Mouse (Mus musculus): ENCODE results near the gene Il12rb1. TPM values are rescaled to one million over a fixed set of nuclear protein-coding genes. Genes with fewer than 3 reads are reported as not detected.

Il12rb1 gene
- total and polyA plus RNA-seq, 2 experiments from 2014 or later: not detected

DNA sequence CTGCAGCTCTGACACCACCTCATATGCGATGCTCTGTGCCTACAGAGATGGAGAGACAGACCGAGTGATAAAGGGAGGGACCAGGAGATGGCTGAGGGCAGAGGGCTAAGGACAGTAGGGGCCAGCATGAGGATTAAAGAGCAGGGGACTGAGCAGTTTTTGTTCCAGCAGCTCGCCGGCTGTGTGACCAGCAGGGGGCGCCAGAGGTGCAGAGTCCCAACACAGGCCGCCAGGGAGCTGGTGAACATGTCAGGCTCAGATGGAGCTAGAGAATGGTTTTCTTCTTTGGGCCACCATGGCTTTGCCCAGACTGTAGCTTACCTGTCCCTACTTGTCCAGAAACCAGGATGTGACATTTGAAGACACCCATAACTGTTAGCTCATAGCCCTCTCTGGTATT lies 36.3 kb downstream of the Il12rb1 start:
- no peak overlapping the region for H3K4me2 ChIP-seq (ENCODE audit: low read depth, low read length)
- ATAC-seq (no peak), DNase-seq (ENCODE audit: low spot score) (peak; percentile 88)
- WGBS: 3% methylated on average over 6 of the region's 6 CpGs
- H3K27me3 ChIP-seq (ENCODE audit: insufficient read depth, low read length): no peaks in the 10 kb centered on the region
- no peaks in the 10 kb centered on the region for H3K9me3 ChIP-seq (ENCODE audit: low read length)
- no peak overlapping the region for H3K9ac ChIP-seq (replicated peaks; ENCODE audit: low read length)
- no peak overlapping the region for H3K27ac ChIP-seq
- H3K4me3 ChIP-seq (ENCODE audit: low read length): no peak overlapping the region
- TF ChIP-seq CTCF (IDR thresholded peaks at IDR 0.05; ENCODE audit: low read depth): peak; percentile 99
- no peaks in the 10 kb centered on the region for H3K4me1 ChIP-seq (ENCODE audit: insufficient read depth, low read length)
- no peaks in the 10 kb centered on the region for H3K36me3 ChIP-seq (ENCODE audit: insufficient read depth, low read length)

DNA sequence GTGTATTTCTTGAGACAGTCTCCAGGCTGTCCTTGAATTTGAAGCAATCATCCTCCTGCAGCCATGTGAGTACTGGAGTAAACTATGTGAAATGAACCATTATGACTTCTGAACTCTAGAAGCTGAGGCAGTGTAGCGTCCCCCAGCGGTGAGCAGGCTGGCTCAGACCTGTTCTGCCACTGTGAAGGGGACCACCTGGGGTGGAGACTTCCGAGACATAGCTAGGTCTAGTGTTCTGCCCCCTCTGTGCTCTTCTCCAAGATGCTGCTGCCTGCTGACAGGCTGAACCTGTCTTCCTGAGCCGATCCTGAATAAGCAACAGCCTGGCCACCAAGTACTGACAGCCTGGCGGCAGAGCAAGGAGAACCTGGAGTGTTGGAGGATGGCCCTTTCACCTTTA lies 36.9 kb downstream of the Il12rb1 start:
- H3K4me3 ChIP-seq (ENCODE audit: low read length): no peak overlapping the region
- ATAC-seq (no peak), DNase-seq (ENCODE audit: low spot score) (no peak)
- H3K9me3 ChIP-seq (ENCODE audit: low read length): no peaks in the 10 kb centered on the region
- 43% methylated on average over 5 of the region's 5 CpGs for WGBS
- no peak overlapping the region for H3K27ac ChIP-seq
- no peak overlapping the region for H3K4me2 ChIP-seq (ENCODE audit: low read depth, low read length)
- no peak overlapping the region for H3K9ac ChIP-seq (replicated peaks; ENCODE audit: low read length)
- H3K36me3 ChIP-seq (ENCODE audit: insufficient read depth, low read length): no peaks in the 10 kb centered on the region
- H3K27me3 ChIP-seq (ENCODE audit: insufficient read depth, low read length): no peaks in the 10 kb centered on the region
- no peaks in the 10 kb centered on the region for H3K4me1 ChIP-seq (ENCODE audit: insufficient read depth, low read length)
- TF ChIP-seq CTCF (IDR thresholded peaks at IDR 0.05; ENCODE audit: low read depth): 0 out of 2 replicates have a peak, but pooled peaks have one; percentile 17

DNA sequence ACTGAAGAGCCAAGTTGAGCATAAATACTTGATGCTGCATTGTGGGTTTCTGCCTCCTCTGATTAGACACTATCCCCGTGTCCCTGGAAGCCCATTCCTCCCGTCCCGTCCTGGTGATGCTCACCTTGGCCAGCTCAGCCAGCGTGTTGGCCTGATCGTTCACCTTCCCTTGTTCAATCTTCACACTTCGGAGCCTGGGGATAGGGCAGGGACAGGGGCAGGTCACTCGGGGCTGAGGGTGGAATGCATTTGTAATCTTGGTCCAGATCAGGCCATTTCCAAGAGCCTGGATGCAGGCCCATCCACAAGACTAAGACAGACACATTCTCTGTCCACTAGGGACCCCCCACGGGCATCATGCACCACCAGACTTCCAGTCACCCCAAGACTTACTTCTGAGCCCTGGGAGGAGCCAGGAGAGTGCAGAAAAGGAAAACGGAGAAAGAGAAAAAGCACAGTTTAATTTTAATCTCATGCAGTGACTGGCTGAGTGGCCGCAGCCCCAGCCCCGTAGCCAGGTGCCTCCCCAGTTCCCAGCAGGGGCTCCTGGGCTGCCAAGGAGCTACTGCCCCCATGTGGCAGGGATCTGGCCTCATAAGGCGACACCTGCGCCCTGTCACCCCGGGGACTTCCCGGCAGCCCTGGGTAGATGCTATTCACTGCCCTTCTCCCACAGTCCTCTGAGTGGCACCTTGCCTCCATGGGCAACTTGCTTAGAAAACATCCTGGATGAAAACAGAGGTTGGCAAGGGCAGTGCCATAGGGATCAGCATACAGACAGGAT lies 38.3 kb downstream of the Il12rb1 start:
- Histone ChIP-seq H3K4me1 (ENCODE audit: insufficient read depth, low read length) (no peaks in the 10 kb centered on the region), H3K36me3 (ENCODE audit: insufficient read depth, low read length) (no peaks in the 10 kb centered on the region), H3K4me2 (ENCODE audit: low read depth, low read length) (no peak overlapping the region), H3K27ac (no peak overlapping the region), H3K27me3 (ENCODE audit: insufficient read depth, low read length) (no peaks in the 10 kb centered on the region), H3K4me3 (ENCODE audit: low read length) (no peak overlapping the region), H3K9me3 (ENCODE audit: low read length) (no peaks in the 10 kb centered on the region), H3K9ac (replicated peaks; ENCODE audit: low read length) (no peak overlapping the region)
- TF ChIP-seq CTCF (IDR thresholded peaks at IDR 0.05; ENCODE audit: low read depth): peak; percentile 19; the same call in 1 of the 2 replicates
- 57% methylated on average over 15 of the region's 15 CpGs for WGBS
- ATAC-seq (no peak), DNase-seq (ENCODE audit: low spot score) (no peak)

DNA sequence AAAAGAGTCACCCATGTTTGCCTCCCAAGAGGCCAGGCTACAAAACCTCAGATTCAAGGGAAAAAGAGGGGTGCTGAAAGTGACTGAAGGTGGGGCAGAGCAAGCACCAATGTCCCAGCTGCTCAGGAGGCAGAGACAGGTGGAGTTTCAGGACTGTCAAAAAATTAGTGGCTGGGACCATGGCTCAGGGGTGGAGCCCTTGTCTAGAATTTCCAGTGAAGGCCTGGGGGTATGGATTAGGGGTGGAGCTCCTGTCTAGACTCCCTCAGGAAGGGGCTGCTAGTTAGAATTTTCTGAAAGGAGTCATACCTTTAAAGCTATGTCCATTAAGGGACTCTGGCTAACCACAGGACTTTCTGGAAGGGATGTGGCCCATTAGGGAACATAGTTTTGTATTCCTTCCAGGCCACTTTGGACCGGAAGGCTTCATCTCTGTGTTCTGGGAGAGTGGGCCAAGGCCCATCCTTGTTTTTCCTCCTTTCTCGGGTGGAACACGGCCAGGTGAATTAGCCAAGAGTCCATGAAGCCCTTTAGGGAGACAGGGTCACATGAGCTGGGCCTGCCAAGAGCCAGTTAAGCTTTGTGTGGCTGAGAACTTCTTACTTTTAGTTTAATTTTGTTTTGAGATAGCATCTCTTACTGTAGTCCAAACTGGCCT lies 41.2 kb downstream of the Il12rb1 start:
- Histone ChIP-seq H3K4me1 (ENCODE audit: insufficient read depth, low read length) (no peaks in the 10 kb centered on the region), H3K9ac (replicated peaks; ENCODE audit: low read length) (no peak overlapping the region), H3K36me3 (ENCODE audit: insufficient read depth, low read length) (no peaks in the 10 kb centered on the region), H3K27ac (no peak overlapping the region), H3K27me3 (ENCODE audit: insufficient read depth, low read length) (no peaks in the 10 kb centered on the region), H3K4me2 (ENCODE audit: low read depth, low read length) (no peak overlapping the region), H3K9me3 (ENCODE audit: low read length) (no peaks in the 10 kb centered on the region), H3K4me3 (ENCODE audit: low read length) (no peak overlapping the region)
- ATAC-seq: no peak
- no peak for TF ChIP-seq CTCF (IDR thresholded peaks at IDR 0.05; ENCODE audit: low read depth)
- WGBS: 78% methylated on average over 3 of the region's 3 CpGs
- DNase-seq (ENCODE audit: low spot score): no peak

DNA sequence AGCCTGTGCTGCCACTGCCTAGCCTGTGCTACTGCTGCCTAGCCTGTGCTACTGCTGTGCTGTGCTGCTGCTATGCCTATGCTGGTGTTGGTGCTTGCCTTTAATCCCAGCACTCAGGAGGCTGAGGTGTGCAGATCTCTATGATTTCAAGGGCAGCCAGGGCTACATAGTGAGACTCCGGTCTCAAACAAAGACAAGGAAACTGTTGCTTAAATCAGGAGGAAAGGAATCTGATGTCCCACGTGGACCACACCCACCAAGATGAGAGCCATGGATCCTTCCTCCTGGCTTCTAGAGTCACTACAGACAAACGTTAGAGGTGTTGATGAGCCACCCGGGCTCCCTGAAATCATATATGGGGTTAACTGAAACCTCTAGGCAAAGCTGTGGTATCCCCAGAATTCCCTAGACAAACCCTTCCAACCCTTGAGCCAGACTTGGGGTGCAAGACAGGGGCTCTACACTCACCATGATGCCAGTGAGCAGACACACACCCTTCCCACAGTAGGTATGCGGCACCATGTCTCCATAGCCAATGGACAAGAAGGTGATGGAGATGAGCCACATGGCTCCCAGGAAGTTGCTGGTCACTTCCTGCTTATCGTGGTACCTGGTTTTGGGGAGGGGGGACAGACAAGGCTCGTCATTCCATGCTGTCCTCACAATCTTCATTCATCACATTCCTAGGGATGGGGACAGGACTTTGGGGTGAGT lies 42.0 kb downstream of the Il12rb1 start:
- Histone ChIP-seq H3K9ac (replicated peaks; ENCODE audit: low read length) (no peak overlapping the region), H3K4me1 (ENCODE audit: insufficient read depth, low read length) (no peaks in the 10 kb centered on the region), H3K27ac (no peak overlapping the region), H3K27me3 (ENCODE audit: insufficient read depth, low read length) (no peaks in the 10 kb centered on the region), H3K9me3 (ENCODE audit: low read length) (no peaks in the 10 kb centered on the region), H3K4me2 (ENCODE audit: low read depth, low read length) (no peak overlapping the region), H3K4me3 (ENCODE audit: low read length) (no peak overlapping the region), H3K36me3 (ENCODE audit: insufficient read depth, low read length) (no peaks in the 10 kb centered on the region)
- DNase-seq (ENCODE audit: low spot score) (no peak), ATAC-seq (no peak)
- TF ChIP-seq CTCF (IDR thresholded peaks at IDR 0.05; ENCODE audit: low read depth): no peak
- WGBS: 76% methylated on average over 7 of the region's 7 CpGs

DNA sequence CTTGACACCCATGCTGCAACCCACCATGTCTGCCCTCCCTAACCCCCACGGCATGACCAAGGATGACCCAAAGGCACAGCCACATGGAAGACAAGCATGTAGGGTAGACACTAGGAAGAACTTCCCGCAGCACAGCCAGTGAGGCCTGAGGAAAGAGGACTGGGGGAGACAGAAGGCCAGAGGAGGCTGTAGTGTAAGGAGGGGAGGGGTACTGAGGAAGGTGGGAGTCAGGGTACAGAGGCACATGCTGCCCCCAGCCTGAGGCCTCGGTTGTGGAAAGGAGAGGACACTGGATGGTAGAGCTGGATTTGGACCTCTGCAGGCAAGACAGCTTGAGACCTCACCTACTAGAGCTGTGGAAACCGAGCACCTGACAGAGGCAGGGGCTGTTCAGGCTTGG lies 42.7 kb downstream of the Il12rb1 start:
- 91% methylated on average over 4 of the region's 4 CpGs for WGBS
- ATAC-seq (no peak), DNase-seq (ENCODE audit: low spot score) (no peak)

More for the DNA sequence above, 42.7 kb downstream of the Il12rb1 start:
- TF ChIP-seq CTCF (IDR thresholded peaks at IDR 0.05; ENCODE audit: low read depth): no peak
- H3K4me3 ChIP-seq (ENCODE audit: low read length): no peak overlapping the region
- H3K9me3 ChIP-seq (ENCODE audit: low read length): no peaks in the 10 kb centered on the region
- no peaks in the 10 kb centered on the region for H3K27me3 ChIP-seq (ENCODE audit: insufficient read depth, low read length)
- H3K4me1 ChIP-seq (ENCODE audit: insufficient read depth, low read length): no peaks in the 10 kb centered on the region
- no peaks in the 10 kb centered on the region for H3K36me3 ChIP-seq (ENCODE audit: insufficient read depth, low read length)
- no peak overlapping the region for H3K27ac ChIP-seq
- H3K9ac ChIP-seq (replicated peaks; ENCODE audit: low read length): no peak overlapping the region
- H3K4me2 ChIP-seq (ENCODE audit: low read depth, low read length): no peak overlapping the region
